ENCODE assay signal across 10 mouse cellular contexts in genomic region chr19:32348955-32349654, GRCm38 (mm10). TPM values are rescaled to one million over a fixed set of nuclear protein-coding genes. Genes with fewer than 3 reads are reported as not detected.
DNase-seq lines count a peak whose midpoint lies in the region; ATAC-seq and TF ChIP-seq lines count a peak whose summit lies in the region.
"Had no signal": no experiment of that assay in that cellular context is flagged by ENCODE, and none has a peak within 500 bp of the region (broad histone marks: within the 10 kb centered on the region; RNA-seq: fewer than 3 reads in every experiment).

No protein-coding gene starts in this region.

- H3K27ac ChIP-seq in kidney, adult 2 months (ENCODE audit: insufficient read depth, low read depth, low read length): peak overlapping the region; percentile 54
- H3K27ac ChIP-seq in embryonic facial prominence, embryonic 12.5 days: no peak overlapping the region
- H3K27ac ChIP-seq in kidney, embryonic 15.5 days: peak overlapping the region; percentile 89
- H3K27ac ChIP-seq in midbrain, embryonic 13.5 days: no peak overlapping the region

- no peak for TF ChIP-seq POLR2A in kidney, adult 2 months (IDR thresholded peaks at IDR 0.05; ENCODE audit: low read depth, low read length)

- WGBS in kidney, adult 2 months: 37% methylated on average over 7 of the region's 7 CpGs
- 52% methylated on average over 7 of the region's 7 CpGs for WGBS in embryonic facial prominence, embryonic 12.5 days
- 40% methylated on average over 7 of the region's 7 CpGs for WGBS in kidney, embryonic 15.5 days
- WGBS in midbrain, embryonic 13.5 days: 28% methylated on average over 7 of the region's 7 CpGs

- no peaks in the 10 kb centered on the region for H3K36me3 ChIP-seq in kidney, adult 2 months (ENCODE audit: control insufficient read depth, insufficient read depth, low read length)
- 0 out of 2 replicates have a peak, but pooled peaks cover 4% of the 10 kb centered on the region for H3K36me3 ChIP-seq in embryonic facial prominence, embryonic 12.5 days
- peaks cover 6% of the 10 kb centered on the region; the same call in 1 of the 2 replicates for H3K36me3 ChIP-seq in kidney, embryonic 15.5 days
- 0 out of 2 replicates have a peak, but pooled peaks cover 3% of the 10 kb centered on the region for H3K36me3 ChIP-seq in midbrain, embryonic 13.5 days

- H3K9me3 ChIP-seq in embryonic facial prominence, embryonic 12.5 days: no peaks in the 10 kb centered on the region
- H3K9me3 ChIP-seq in kidney, embryonic 15.5 days (replicated peaks): no peaks in the 10 kb centered on the region
- no peaks in the 10 kb centered on the region for H3K9me3 ChIP-seq in midbrain, embryonic 13.5 days

- H3K4me1 ChIP-seq in kidney, adult 2 months (ENCODE audit: control insufficient read depth, insufficient read depth, low read length): peaks cover 22% of the 10 kb centered on the region
- H3K4me1 ChIP-seq in embryonic facial prominence, embryonic 12.5 days: peaks cover 23% of the 10 kb centered on the region
- H3K4me1 ChIP-seq in kidney, embryonic 15.5 days: peaks cover 60% of the 10 kb centered on the region
- H3K4me1 ChIP-seq in midbrain, embryonic 13.5 days (replicated peaks): peaks cover 19% of the 10 kb centered on the region

- no peak overlapping the region for H3K9ac ChIP-seq in embryonic facial prominence, embryonic 12.5 days
- no peak overlapping the region for H3K9ac ChIP-seq in kidney, embryonic 15.5 days
- no peak overlapping the region for H3K9ac ChIP-seq in midbrain, embryonic 13.5 days (replicated peaks)

- no peaks in the 10 kb centered on the region for H3K27me3 ChIP-seq in kidney, adult 2 months (replicated peaks; ENCODE audit: control insufficient read depth, insufficient read depth, low read length)
- no peaks in the 10 kb centered on the region for H3K27me3 ChIP-seq in embryonic facial prominence, embryonic 12.5 days
- no peaks in the 10 kb centered on the region for H3K27me3 ChIP-seq in kidney, embryonic 15.5 days
- H3K27me3 ChIP-seq in midbrain, embryonic 13.5 days: 0 out of 2 replicates have a peak, but pooled peaks cover 3% of the 10 kb centered on the region

- H3K4me3 ChIP-seq in kidney, adult 2 months (ENCODE audit: insufficient read depth, low read depth, low read length): no peak overlapping the region
- H3K4me3 ChIP-seq in embryonic facial prominence, embryonic 12.5 days: no peak overlapping the region
- H3K4me3 ChIP-seq in kidney, embryonic 15.5 days (replicated peaks): no peak overlapping the region
- H3K4me3 ChIP-seq in midbrain, embryonic 13.5 days (replicated peaks): no peak overlapping the region
- H3K4me3 ChIP-seq: myocyte had no signal

- H3K4me2 ChIP-seq in embryonic facial prominence, embryonic 12.5 days (replicated peaks): no peak overlapping the region
- H3K4me2 ChIP-seq in kidney, embryonic 15.5 days: no peak overlapping the region
- H3K4me2 ChIP-seq in midbrain, embryonic 13.5 days (replicated peaks): no peak overlapping the region

- ATAC-seq in embryonic facial prominence, embryonic 12.5 days (ENCODE audit: insufficient number of reproducible peaks, insufficient read depth, low FRiP score, low TSS enrichment): peak; percentile 66; the same call in 1 of the 2 replicates
- peak; percentile 54 for ATAC-seq in kidney, embryonic 15.5 days (replicated peaks; ENCODE audit: low FRiP score)
- ATAC-seq in midbrain, embryonic 13.5 days: peak; percentile 70; the same call in 1 of the 2 replicates
- ATAC-seq in megakaryocyte-erythroid progenitor cell, adult 5-6 weeks (replicated peaks; ENCODE audit: low FRiP score, low TSS enrichment, poor library complexity, severe bottlenecking): no peak

- peak; percentile 66 for DNase-seq in kidney, adult 2 months
- DNase-seq in kidney, adult 11 months: no peak
- DNase-seq in left cerebral cortex, adult 11 months (ENCODE audit: low spot score): no peak
- no peak for DNase-seq in left cerebral cortex, adult 18-20 months (ENCODE audit: low spot score in 2 of 2)
- DNase-seq: thymus, postnatal 14 days had no signal

- peak; percentile 42; the same call in 1 of the 2 replicates for TF ChIP-seq CTCF in kidney, adult 2 months (conservative IDR thresholded peaks at IDR 0.05; ENCODE audit: insufficient read depth, insufficient read length, low read depth, low read length)

RNA-seq across cellular contexts. Expression of gene Sgms1, which starts 40.4 kb away (rescaled TPM):
- polyA plus RNA-seq in kidney, adult 2 months (2012; rRNA removed): 40.7 and 47.7 TPM in 2 replicates
- polyA plus RNA-seq in embryonic facial prominence, embryonic 12.5 days (2016; fragmentation: Nextera tagmentation; extraction: Ambion mirVana): 27.0 and 28.9 TPM in 2 replicates
- 52.6 and 57.0 TPM in 2 replicates for polyA plus RNA-seq in kidney, embryonic 15.5 days (2015; fragmentation: Nextera tagmentation; extraction: Ambion mirVana)
- 11.1 and 12.7 TPM in 2 replicates for polyA plus RNA-seq in midbrain, embryonic 13.5 days (2015; fragmentation: Nextera tagmentation; extraction: Ambion mirVana)
- 53.2 and 66.1 TPM in 2 replicates for total RNA-seq in megakaryocyte-erythroid progenitor cell, adult 5-6 weeks (2014; fragmentation: Nextera tagmentation)
- total RNA-seq in megakaryocyte-erythroid progenitor cell, adult 5-6 weeks (2017): 58.5 and 84.8 TPM in 2 replicates
- total RNA-seq in left cerebral cortex, adult 18-20 months (2021): 10 to 100 TPM; 45.3 to 46.0 TPM

Comparison
In these comparisons a context has a peak if more than half of its experiments do, and no peak if none do; other contexts are left out.
1. H3K27ac ChIP-seq: peak in kidney, adult 2 months (single experiment) and kidney, embryonic 15.5 days (single experiment); none in embryonic facial prominence, embryonic 12.5 days (single experiment) and midbrain, embryonic 13.5 days (single experiment).